Mouse (Mus musculus) thymus, adult 2 months (tissue): ENCODE measurements around the gene Sgms1.

ENCODE experiments used
- CTCF ChIP-seq: fragments of 200-500 bp; IDR thresholded peaks from 2 replicates; pipeline ENCODE4 v1.5.1; 2012; ENCODE audit warnings: mild to moderate bottlenecking, control low read depth, low read length, moderate library complexity, borderline replicate concordance; ENCODE audit not compliant: control insufficient read depth, poor library complexity, insufficient read depth; ENCODE audit errors: extremely low read depth
- POLR2A ChIP-seq: fragments of 200-500 bp; IDR thresholded peaks from 2 replicates; pipeline ENCODE4 v1.6.1; 2012; ENCODE audit warnings: mild to moderate bottlenecking, low read length, control low read depth, moderate library complexity; ENCODE audit not compliant: control insufficient read depth, poor library complexity, insufficient read depth; ENCODE audit errors: extremely low read depth

DNA sequence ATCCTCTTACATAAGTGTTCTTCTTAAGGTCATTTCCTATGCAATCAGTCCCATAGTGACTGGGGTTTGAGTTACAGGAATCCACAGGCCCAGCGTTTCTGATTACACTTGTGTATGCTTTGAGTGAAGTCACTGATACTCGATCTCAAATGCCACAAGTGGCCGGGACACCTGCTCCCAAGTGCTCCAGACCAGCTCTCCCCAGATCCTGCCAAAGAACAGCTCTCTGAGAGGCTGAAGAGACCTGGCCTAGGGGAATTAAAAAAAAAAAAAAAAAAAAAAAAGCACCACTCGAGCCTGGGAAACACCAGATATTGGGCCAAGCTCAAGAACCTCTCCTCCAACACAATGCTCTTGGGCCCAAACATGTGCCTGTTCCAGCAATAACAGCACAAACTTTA lies 62.9 kb downstream of the Sgms1 start:
- no peak for TF ChIP-seq CTCF
- TF ChIP-seq POLR2A = no peak
